Mouse (Mus musculus) left cerebral cortex, postnatal 10 days (tissue): Measurements from ENCODE around the gene Acvr1b. TPM values are rescaled to one million over a fixed set of nuclear protein-coding genes. Genes with fewer than 3 reads are reported as not detected.
A peak's percentile ranks its signal among the peaks of the same experiment; 100 is the strongest.

Experiments used
- DNase-seq, 2 experiments: peaks; one replicate each; pipeline ENCODE4 v3.0.0; 2021 to 2022; ENCODE audit warnings: low spot score in 2 of 2, mixed read lengths in 1 of 2; ENCODE audit errors: extremely low spot score in 1 of 2
- intact Hi-C: fragments of 180-260 bp; cut with DNase I; formaldehyde crosslinking; loops from one replicate; pipeline ENCODE4 v1.15.1; 2025
- total RNA-seq, 2 experiments: library from RNA; stranded (reverse); gene quantifications; 2 replicates each; pipeline ENCODE4 v1.2.3; 2021

Gene Acvr1b
- total RNA-seq, 2 experiments from 2014 or later: 110 to 113 TPM

GRCm38 (mm10) chr15:101191459-101192259 is 17.8 kb downstream of the Acvr1b start:
- intact Hi-C loops: loop anchor here (10.0 kb wide), 1 partner anchor 127 kb away; no protein-coding TSS in a partner anchor
- no peak for DNase-seq

GRCm38 (mm10) chr15:101192260-101192640 is 18.4 kb downstream of the Acvr1b start:
- DNase-seq: no peak
- intact Hi-C loops: loop anchor here (10.0 kb wide), 1 partner anchor 127 kb away; no protein-coding TSS in a partner anchor

- no peak for DNase-seq
- intact Hi-C loops: loop anchor here (10.0 kb wide), 1 partner anchor 128 kb away; no protein-coding TSS in a partner anchor
Measured at GRCm38 (mm10) chr15:101192651-101193050, 18.8 kb downstream of the Acvr1b start.

- DNase-seq: no peak
- intact Hi-C loops: loop anchor here (10.0 kb wide), 1 partner anchor 129 kb away; no protein-coding TSS in a partner anchor
Measured at GRCm38 (mm10) chr15:101193971-101194370, 20.1 kb downstream of the Acvr1b start.

- intact Hi-C loops: loop anchor here (10.0 kb wide), 1 partner anchor 130 kb away; no protein-coding TSS in a partner anchor
- no peak for DNase-seq
Measured at GRCm38 (mm10) chr15:101194951-101195823, 21.3 kb downstream of the Acvr1b start.

GRCm38 (mm10) chr15:101196079-101196795 is 22.4 kb downstream of the Acvr1b start:
- intact Hi-C loops: loop anchor here (10.0 kb wide), 1 partner anchor 131 kb away; no protein-coding TSS in a partner anchor
- DNase-seq: no peak

GRCm38 (mm10) chr15:101196961-101197360 is 23.1 kb downstream of the Acvr1b start:
- DNase-seq: no peak
- intact Hi-C loops: loop anchor here (10.0 kb wide), 1 partner anchor 132 kb away; no protein-coding TSS in a partner anchor

- intact Hi-C loops: loop anchor here (10.0 kb wide), 1 partner anchor 133 kb away; no protein-coding TSS in a partner anchor
- DNase-seq: no peak
Measured at GRCm38 (mm10) chr15:101197497-101198179, 23.8 kb downstream of the Acvr1b start.

- DNase-seq: peak; percentile 64 to 75
- intact Hi-C loops: loop anchor here (10.0 kb wide), 1 partner anchor 133 kb away; no protein-coding TSS in a partner anchor
Measured at GRCm38 (mm10) chr15:101198218-101198617, 24.4 kb downstream of the Acvr1b start.

GRCm38 (mm10) chr15:101198850-101199249 is 25.0 kb downstream of the Acvr1b start:
- no peak for DNase-seq
- intact Hi-C loops: loop anchor here (10.0 kb wide), 1 partner anchor 134 kb away; no protein-coding TSS in a partner anchor

- no peak for DNase-seq
- intact Hi-C loops: no loop called here
Measured at GRCm38 (mm10) chr15:101200777-101201295, 27.0 kb downstream of the Acvr1b start.

- DNase-seq: no peak
- intact Hi-C loops: no loop called here
Measured at GRCm38 (mm10) chr15:101201414-101201813, 27.5 kb downstream of the Acvr1b start.

GRCm38 (mm10) chr15:101203673-101204072 is 29.8 kb downstream of the Acvr1b start:
- DNase-seq: no peak
- intact Hi-C loops: no loop called here

GRCm38 (mm10) chr15:101204781-101205180 is 30.9 kb downstream of the Acvr1b start:
- no peak for DNase-seq
- intact Hi-C loops: no loop called here

- DNase-seq: no peak
- intact Hi-C loops: no loop called here
Measured at GRCm38 (mm10) chr15:101210228-101210627, 36.4 kb downstream of the Acvr1b start.

GRCm38 (mm10) chr15:101210998-101211613 is 37.2 kb downstream of the Acvr1b start:
- intact Hi-C loops: no loop called here

GRCm38 (mm10) chr15:101212435-101212834 is 38.6 kb downstream of the Acvr1b start:
- intact Hi-C loops: no loop called here
- no peak for DNase-seq

More at GRCm38 (mm10) chr15:101210998-101211613, 37.2 kb downstream of the Acvr1b start:
- DNase-seq: no peak
